Mouse (Mus musculus): ENCODE results near the gene Zfp91. TPM values are rescaled to one million over a fixed set of nuclear protein-coding genes. Genes with fewer than 3 reads are reported as not detected.

Gene Zfp91
- total RNA-seq, 2 experiments from 2014 or later, result 88.5 to 90.4 TPM

Other genes starting within 250 kb of the Zfp91 start
- gene Gm4952, start 196.2 kb downstream of the Zfp91 start, total RNA-seq (2021), result 10 to 100 TPM in 1 of 2 experiments, under 1 TPM in 1; 0.31 to 14.1 TPM
- gene Glyat, start 162.8 kb downstream of the Zfp91 start, total RNA-seq (2021), result 1 to 10 TPM; 1.7 to 6.2 TPM
- gene Olfr1442, start 125.7 kb downstream of the Zfp91 start, total RNA-seq (2021), result not detected
- gene Olfr1443, start 118.0 kb downstream of the Zfp91 start, total RNA-seq (2021), result not detected
- gene Keg1, start 100.3 kb downstream of the Zfp91 start, total RNA-seq (2021), result 10 to 100 TPM in 1 of 2 experiments, 1 to 10 TPM in 1; 2.1 to 11.5 TPM
- 1 to 10 TPM; 4.4 to 4.5 TPM for gene Cntf, start 30.5 kb downstream of the Zfp91 start, total RNA-seq (2021)
- 1 to 10 TPM; 1.7 to 2.1 TPM for gene Lpxn, start 67 bp upstream of the Zfp91 start, total RNA-seq (2021)
- not detected for gene Gm5244, start 50.6 kb upstream of the Zfp91 start, total RNA-seq (2021)
- not detected for gene Olfr1444, start 61.2 kb upstream of the Zfp91 start, total RNA-seq (2021)
- gene Olfr1445, start 87.7 kb upstream of the Zfp91 start, total RNA-seq (2021), result not detected
- gene Olfr1446, start 97.4 kb upstream of the Zfp91 start, total RNA-seq (2021), result not detected
- gene Olfr1447, start 107.6 kb upstream of the Zfp91 start, total RNA-seq (2021), result not detected
- not detected for gene Olfr1448, start 128.3 kb upstream of the Zfp91 start, total RNA-seq (2021)
- not detected for gene Olfr1449, start 134.7 kb upstream of the Zfp91 start, total RNA-seq (2021)
- not detected for gene Olfr1450, start 154.1 kb upstream of the Zfp91 start, total RNA-seq (2021)
- not detected for gene Olfr1451, start 198.9 kb upstream of the Zfp91 start, total RNA-seq (2021)
- not detected for gene Olfr1453, start 232.2 kb upstream of the Zfp91 start, total RNA-seq (2021)